Mouse (Mus musculus): ENCODE data around the gene Lcn11.
A peak's percentile ranks its signal among the peaks of the same experiment; 100 is the strongest.
"Not testable (repeated sequence)": the region's sequence is repeated elsewhere in the genome, so short reads cannot be mapped to it uniquely, and the experiment has no call there.

Lcn11 gene

DNA sequence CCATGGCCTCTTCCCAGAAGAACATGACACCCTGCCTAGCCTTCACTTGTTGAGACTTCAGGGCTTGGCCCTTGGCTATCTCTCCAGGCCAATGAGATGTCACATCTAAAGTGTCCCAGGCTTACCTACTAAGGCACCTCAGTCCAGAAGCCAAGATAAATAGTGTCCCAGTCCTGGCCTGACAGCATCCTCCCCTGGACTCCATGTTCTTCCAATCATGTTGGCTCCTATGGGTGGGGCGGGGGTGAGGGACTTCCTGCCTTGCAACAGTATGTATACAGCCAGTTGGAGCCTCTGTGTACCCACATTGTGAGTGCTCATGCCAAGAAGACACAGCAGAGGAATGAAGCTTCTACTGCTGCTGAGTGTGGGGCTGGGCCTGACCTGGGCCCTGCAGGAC is at the start of gene Lcn11:
Lcn11 (plus strand) TSS at position 301 of the 400 bp plus-strand sequence.
- DNase-seq (ENCODE audit: low read depth, low spot score) = no peak

DNA sequence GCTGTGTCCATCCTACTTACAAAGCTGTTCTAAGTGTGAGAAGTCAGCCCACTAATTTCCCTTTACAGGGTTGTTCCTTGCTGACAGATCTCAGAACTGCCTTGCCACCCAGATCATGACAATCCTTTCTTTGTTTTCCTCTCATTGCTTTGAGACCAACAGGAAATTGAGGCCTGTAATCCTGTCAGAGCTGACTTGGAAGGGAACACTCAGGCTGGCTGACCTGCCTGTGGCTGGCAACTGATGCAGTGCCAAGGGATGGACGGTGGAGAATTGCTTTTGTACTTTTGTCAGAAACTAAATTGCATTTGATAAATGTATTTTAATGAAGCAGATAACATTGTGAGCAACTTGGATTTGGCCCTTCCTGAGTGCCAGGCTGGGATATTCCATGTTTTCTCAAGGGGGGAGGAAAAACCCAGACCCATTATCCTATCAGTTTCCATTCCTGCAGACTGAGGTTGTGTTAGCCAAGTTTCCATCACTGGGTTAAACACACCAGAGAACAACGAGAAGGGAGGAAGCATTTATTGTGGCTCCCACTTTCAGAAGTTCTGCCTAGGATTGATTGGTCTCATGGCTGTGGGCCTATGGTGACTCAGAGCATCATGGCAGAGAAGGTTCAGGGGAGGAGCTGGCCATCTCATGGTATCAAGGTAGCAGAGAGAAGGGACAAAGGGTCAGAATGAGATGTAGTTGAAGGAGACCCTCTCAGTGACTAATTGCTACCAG is 43.5 kb upstream of the Lcn11 start:
- DNase-seq (ENCODE audit: low read depth, low spot score) = no peak

DNA sequence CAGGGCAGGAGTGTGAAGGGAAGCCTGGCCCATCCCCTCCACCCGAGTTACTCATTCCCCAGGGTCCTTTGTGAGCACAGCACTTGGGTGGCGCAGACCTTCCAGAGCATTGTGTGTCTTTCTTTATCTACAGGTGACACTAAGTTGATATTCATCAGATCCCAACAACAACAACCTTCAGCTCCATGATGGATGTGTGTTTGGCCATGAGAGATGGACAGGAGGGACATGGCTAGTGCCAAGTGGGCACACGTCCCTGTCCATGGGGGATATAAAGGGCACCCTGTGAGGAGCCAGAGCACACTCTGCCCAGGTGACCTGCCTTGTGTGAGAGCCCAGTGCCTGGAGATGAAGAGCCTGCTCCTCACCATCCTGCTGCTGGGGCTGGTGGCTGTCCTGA is 40.1 kb upstream of the Lcn11 start, which contains the start of gene Obp2b:
Obp2b (plus strand) TSS at position 301 of the 400 bp plus-strand sequence.
- not testable (repeated sequence) for DNase-seq (ENCODE audit: low read depth, low spot score)

DNA sequence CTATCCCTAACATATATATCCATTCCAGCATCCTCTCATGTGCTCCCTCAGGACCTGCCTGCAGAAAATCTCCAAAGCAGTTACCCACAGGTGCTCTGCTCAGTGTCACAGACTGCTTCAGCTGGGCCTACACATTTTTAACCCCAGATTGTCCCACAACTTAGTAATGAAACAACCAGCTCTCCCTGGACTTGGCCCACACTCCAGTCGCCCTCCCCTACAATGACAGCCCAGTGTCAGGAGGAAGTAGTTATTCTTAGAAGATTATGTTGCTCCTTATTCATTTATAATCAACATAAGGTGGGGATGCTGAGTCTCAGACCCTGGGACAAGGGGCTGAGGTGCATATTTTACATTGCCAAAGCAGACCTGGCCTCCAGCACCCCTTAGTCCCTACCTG is 35.1 kb upstream of the Lcn11 start:
- peak; percentile 3 for DNase-seq (ENCODE audit: low read depth, low spot score)

DNA sequence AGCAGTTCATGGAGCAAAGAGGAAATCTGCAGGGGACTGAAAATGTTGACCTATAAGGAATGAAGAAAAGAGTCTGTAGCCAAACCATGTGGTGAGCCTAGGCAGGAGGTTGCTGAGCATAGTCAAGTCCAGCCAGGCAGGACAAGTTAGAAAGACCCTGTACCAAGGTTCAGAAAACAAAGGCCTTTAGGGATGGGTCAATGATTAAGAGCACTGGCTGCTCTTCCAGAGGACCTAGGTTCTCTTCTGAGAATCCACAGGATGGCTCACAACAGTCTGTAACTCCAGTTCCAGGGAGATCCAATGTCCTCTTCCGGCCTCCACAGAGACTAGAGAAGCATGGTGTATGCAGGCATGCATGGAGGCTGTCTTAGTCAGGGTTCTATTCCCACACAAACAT is 22.6 kb upstream of the Lcn11 start:
- no peak for DNase-seq (ENCODE audit: low read depth, low spot score)

DNA sequence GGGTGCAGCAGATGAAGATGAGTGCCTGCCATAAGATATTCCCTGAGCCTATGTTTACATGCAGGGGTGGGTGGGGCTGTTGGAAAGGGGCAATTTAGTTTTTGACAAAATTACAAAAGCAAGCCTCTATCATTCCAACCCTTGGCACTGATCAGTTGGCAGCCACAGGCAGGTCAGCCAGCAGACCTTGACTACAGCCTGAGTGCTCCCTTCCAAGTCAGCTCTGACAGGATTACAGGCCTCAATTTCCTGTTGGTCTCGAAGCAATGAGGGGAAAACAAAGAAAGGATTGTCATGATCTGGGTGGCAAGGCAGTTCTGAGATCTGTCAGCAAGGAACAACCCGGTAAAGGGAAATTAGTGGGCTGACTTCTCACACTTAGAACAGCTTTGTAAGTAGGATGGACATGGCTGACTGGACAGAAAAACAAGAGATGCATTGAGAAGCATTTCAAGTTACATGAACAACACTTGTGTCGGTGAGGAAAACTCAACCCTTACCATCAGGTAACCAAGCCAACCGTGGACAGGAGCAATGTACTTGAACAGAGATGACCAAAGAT is 18.7 kb upstream of the Lcn11 start:
- peak; percentile 6 for DNase-seq (ENCODE audit: low read depth, low spot score)

DNA sequence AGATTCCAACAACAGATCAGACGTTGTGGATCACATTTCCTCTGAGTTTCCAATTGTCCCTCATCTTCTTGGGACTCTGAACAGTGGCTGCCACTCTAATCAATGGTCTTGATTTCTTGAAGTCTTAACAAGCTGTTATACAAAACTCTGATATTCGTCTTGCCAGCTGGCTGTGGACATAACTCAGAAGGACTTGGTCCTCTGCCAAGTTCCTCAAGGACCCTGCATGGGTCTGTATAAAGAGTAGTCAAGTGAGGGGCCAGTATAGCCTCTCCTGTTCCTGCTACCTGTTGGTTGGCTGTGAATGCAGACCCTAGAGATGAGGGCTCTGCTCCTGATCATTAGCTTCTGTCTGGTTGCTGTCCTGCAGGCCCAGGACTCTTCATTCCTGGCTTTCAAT is 11.5 kb upstream of the Lcn11 start, which contains the start of gene Lcn3:
Lcn3 (plus strand) TSS at position 301 of the 400 bp plus-strand sequence.
- no peak for DNase-seq (ENCODE audit: low read depth, low spot score)

- no peak for DNase-seq (ENCODE audit: low read depth, low spot score)
Observed at GRCm38 (mm10) chr2:25767764-25768163, 9.1 kb upstream of the Lcn11 start.

DNA sequence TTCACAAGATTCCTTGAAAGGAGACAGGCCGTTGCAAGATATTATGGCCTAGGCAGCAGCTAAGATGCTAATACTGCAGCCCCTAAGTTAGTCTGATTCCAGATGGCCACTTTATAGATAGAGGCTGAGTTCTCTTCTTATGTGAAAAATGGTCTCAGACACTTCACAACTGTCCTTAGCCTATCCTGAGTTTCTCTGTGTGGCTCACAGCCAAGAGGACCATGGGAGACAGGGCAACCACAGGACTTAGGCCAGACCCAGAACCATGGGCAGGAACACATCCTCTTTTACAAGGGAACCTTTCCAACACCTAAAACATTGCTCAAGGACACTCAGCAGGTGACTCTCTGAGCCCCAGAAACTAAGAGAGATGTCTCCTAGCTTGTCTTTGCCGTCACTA is 3.3 kb upstream of the Lcn11 start:
- no peak for DNase-seq (ENCODE audit: low read depth, low spot score)

- DNase-seq (ENCODE audit: low read depth, low spot score) = no peak
Observed at GRCm38 (mm10) chr2:25774640-25775039, 2.2 kb upstream of the Lcn11 start.

DNA sequence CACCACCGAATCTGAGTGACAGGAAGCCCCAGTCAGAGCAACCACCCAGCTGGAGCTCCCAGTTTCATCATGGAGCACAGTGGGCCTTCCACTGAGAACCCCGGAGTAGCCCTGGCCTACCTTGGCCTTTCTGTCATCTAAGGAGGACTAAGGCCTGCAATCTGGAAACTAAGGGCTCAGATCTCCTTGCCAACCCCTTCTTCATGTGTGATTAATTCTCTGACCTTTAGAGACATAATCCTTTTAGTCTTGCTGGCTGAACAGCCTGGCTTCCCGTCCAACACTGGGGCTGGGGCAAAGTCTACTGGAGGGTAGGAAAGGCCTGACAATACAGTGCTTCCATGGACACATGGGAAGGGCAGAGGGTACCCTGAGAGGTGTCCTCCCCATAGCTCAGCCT is 826 bp upstream of the Lcn11 start:
- DNase-seq (ENCODE audit: low read depth, low spot score) = no peak

- no peak for DNase-seq (ENCODE audit: low read depth, low spot score)
Observed at GRCm38 (mm10) chr2:25779076-25779475, 2.3 kb downstream of the Lcn11 start.

- DNase-seq (ENCODE audit: low read depth, low spot score) = no peak
Observed at GRCm38 (mm10) chr2:25780921-25781320, 4.1 kb downstream of the Lcn11 start.

- no peak for DNase-seq (ENCODE audit: low read depth, low spot score)
Observed at GRCm38 (mm10) chr2:25781957-25782356, 5.1 kb downstream of the Lcn11 start, which contains the start of gene Gm13539. Gene Gm13539, plus strand, starts transcription at chr2:25782257.

- peak; percentile 3 for DNase-seq (ENCODE audit: low read depth, low spot score)
Observed at GRCm38 (mm10) chr2:25785573-25786322, 8.9 kb downstream of the Lcn11 start.

- DNase-seq (ENCODE audit: low read depth, low spot score) = no peak
Observed at GRCm38 (mm10) chr2:25789092-25789491, 12.3 kb downstream of the Lcn11 start.

DNA sequence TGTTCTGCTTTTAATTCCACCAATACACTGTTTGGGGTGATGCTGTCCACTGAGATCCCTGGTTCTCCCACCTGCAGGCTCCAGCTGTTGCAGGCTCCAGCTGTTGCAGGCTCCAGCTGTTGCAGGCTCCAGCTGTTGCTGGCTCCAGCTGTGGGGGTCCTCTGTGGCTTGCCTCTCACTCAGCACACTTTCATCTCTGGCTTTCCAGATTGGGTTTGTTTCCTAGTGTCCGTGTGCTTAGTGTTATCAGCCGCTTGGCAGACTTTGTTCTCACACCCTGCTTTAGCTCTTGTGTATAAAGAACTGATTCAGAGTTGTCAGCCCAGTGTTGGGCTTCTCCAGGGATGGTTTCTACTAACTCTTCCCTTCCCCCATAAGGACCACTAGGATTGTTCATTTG is 20.8 kb downstream of the Lcn11 start:
- DNase-seq (ENCODE audit: low read depth, low spot score) = no peak

- no peak for DNase-seq (ENCODE audit: low read depth, low spot score)
Observed at GRCm38 (mm10) chr2:25798065-25798464, 21.2 kb downstream of the Lcn11 start.

GRCm38 (mm10) chr2:25811711-25812110 is 34.9 kb downstream of the Lcn11 start:
- DNase-seq (ENCODE audit: low read depth, low spot score) = no peak

DNA sequence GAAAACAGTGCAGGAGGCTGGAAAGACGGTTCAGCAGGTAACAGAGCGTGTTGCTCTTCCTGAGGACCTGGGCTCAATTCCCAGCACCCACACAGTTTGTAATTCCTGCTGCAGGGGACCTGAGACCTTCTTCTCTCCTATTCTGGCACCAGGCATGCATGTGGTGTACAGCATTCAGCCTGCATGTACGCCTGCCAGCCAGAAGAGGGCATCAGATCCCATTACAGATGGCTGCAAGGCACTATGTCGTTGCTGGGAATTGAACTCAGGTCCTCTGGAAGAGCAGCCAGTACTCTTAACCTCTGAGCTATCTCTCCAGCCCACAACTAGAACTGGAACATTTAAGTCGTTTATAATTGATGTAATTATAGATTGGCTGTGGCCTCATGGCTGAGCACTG is 36.5 kb downstream of the Lcn11 start:
- no peak for DNase-seq (ENCODE audit: low read depth, low spot score)

DNA sequence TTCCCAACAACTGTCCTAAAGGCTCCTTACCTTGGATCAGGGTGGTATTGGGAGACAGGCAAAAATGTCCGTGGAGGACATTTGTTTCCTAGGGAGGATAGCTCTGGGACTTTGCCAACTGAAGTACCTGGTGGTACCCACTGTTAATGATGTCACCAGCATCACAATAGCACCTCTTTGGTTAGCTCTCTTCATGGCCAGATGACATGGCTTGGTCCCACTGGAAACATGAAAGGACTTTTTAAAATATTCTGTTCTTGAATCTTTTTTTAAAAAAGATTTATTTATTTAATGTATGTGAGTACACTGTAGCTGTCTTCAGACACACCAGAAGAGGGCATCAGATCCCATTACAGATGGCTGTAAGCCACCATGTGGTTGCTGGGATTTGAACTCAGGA is 38.9 kb downstream of the Lcn11 start, which contains the start of gene Glt6d1:
Glt6d1 (minus strand) TSS at position 101 of the 400 bp plus-strand sequence.
- not testable (repeated sequence) for DNase-seq (ENCODE audit: low read depth, low spot score)

GRCm38 (mm10) chr2:25822806-25823205 is 46.0 kb downstream of the Lcn11 start, which contains the start of gene Lcn9:
Gene Lcn9, plus strand, starts transcription at chr2:25823153.
- DNase-seq (ENCODE audit: low read depth, low spot score) = no peak

Measured in forelimb bud, embryonic 11.5 days (tissue).